In genomic region chr17:79998986-79999385, GRCm38 (mm10) we compare ENCODE assay signal across 20 mouse cellular contexts.
A peak's percentile ranks its signal among the peaks of the same experiment; 100 is the strongest.
DNase-seq lines count a peak whose midpoint lies in the region; ATAC-seq and TF ChIP-seq lines count a peak whose summit lies in the region.
"Had no signal": no experiment of that assay in that cellular context is flagged by ENCODE, and none has a peak within 500 bp of the region (broad histone marks: within the 10 kb centered on the region; RNA-seq: fewer than 3 reads in every experiment).

No protein-coding gene starts in this region.

- H3K36me3 ChIP-seq in embryonic facial prominence, embryonic 15.5 days: no peaks in the 10 kb centered on the region
- no peaks in the 10 kb centered on the region for H3K36me3 ChIP-seq in embryonic facial prominence, embryonic 10.5 days (replicated peaks)
- no peaks in the 10 kb centered on the region for H3K36me3 ChIP-seq in thymus, adult 2 months (ENCODE audit: control insufficient read depth, insufficient read depth, low read length)
- H3K36me3 ChIP-seq in hindbrain, embryonic 10.5 days: no peaks in the 10 kb centered on the region
- H3K36me3 ChIP-seq: forebrain, embryonic 15.5 days; hindbrain, embryonic 13.5 days; limb, embryonic 13.5 days had no signal

- H3K4me2 ChIP-seq in embryonic facial prominence, embryonic 15.5 days (replicated peaks): no peak overlapping the region
- H3K4me2 ChIP-seq: forebrain, embryonic 15.5 days; hindbrain, embryonic 13.5 days; limb, embryonic 13.5 days had no signal

- 57% methylated on average over 5 of the region's 5 CpGs for WGBS in embryonic facial prominence, embryonic 15.5 days
- WGBS in embryonic facial prominence, embryonic 10.5 days: 86% methylated on average over 5 of the region's 5 CpGs
- 93% methylated on average over 5 of the region's 5 CpGs for WGBS in thymus, adult 2 months
- WGBS in hindbrain, embryonic 10.5 days: 85% methylated on average over 5 of the region's 5 CpGs

- no peaks in the 10 kb centered on the region for H3K27me3 ChIP-seq in embryonic facial prominence, embryonic 15.5 days
- H3K27me3 ChIP-seq in embryonic facial prominence, embryonic 10.5 days (replicated peaks; ENCODE audit: low read depth, poor library complexity, severe bottlenecking): no peaks in the 10 kb centered on the region
- no peaks in the 10 kb centered on the region for H3K27me3 ChIP-seq in thymus, adult 2 months (ENCODE audit: control insufficient read depth, insufficient read depth, low read length)
- H3K27me3 ChIP-seq in hindbrain, embryonic 10.5 days (ENCODE audit: insufficient read depth, poor library complexity, severe bottlenecking): no peaks in the 10 kb centered on the region
- H3K27me3 ChIP-seq: forebrain, embryonic 15.5 days; hindbrain, embryonic 13.5 days; limb, embryonic 13.5 days had no signal

- no peak overlapping the region for H3K4me3 ChIP-seq in embryonic facial prominence, embryonic 15.5 days (replicated peaks)
- no peak overlapping the region for H3K4me3 ChIP-seq in embryonic facial prominence, embryonic 10.5 days
- no peak overlapping the region for H3K4me3 ChIP-seq in thymus, adult 2 months (ENCODE audit: control insufficient read depth, insufficient read depth, low read length)
- no peak overlapping the region for H3K4me3 ChIP-seq in gastrocnemius, adult 2 months
- no peak overlapping the region for H3K4me3 ChIP-seq in hindbrain, embryonic 10.5 days
- H3K4me3 ChIP-seq: erythroblast, embryonic 14.5 days; forebrain, embryonic 15.5 days; hindbrain, embryonic 13.5 days; layer of hippocampus, adult 2 months; left cerebral cortex, adult 2 months; limb, embryonic 13.5 days had no signal

- H3K4me1 ChIP-seq in embryonic facial prominence, embryonic 15.5 days: no peaks in the 10 kb centered on the region
- no peaks in the 10 kb centered on the region for H3K4me1 ChIP-seq in embryonic facial prominence, embryonic 10.5 days
- H3K4me1 ChIP-seq in thymus, adult 2 months (replicated peaks; ENCODE audit: control insufficient read depth, insufficient read depth, low read length): peaks cover 35% of the 10 kb centered on the region
- 0 out of 2 replicates have a peak, but pooled peaks cover 3% of the 10 kb centered on the region for H3K4me1 ChIP-seq in hindbrain, embryonic 10.5 days (replicated peaks)
- H3K4me1 ChIP-seq: forebrain, embryonic 15.5 days; hindbrain, embryonic 13.5 days had no signal

- H3K27ac ChIP-seq in embryonic facial prominence, embryonic 15.5 days (replicated peaks): no peak overlapping the region
- no peak overlapping the region for H3K27ac ChIP-seq in embryonic facial prominence, embryonic 10.5 days (replicated peaks)
- peak overlapping the region; percentile 98 for H3K27ac ChIP-seq in thymus, adult 2 months (ENCODE audit: control insufficient read depth, insufficient read depth, low read length)
- H3K27ac ChIP-seq in gastrocnemius, adult 2 months: peak overlapping the region; percentile 77
- no peak overlapping the region for H3K27ac ChIP-seq in hindbrain, embryonic 10.5 days
- H3K27ac ChIP-seq: forebrain, embryonic 15.5 days; hindbrain, embryonic 13.5 days; kidney, postnatal 0 days; layer of hippocampus, adult 2 months; left cerebral cortex, adult 2 months; limb, embryonic 13.5 days; stomach, postnatal 0 days had no signal

- no peak for TF ChIP-seq CTCF in thymus, adult 2 months (IDR thresholded peaks at IDR 0.05; ENCODE audit: borderline replicate concordance, control insufficient read depth, extremely low read depth, insufficient read depth, low read length, poor library complexity)
- TF ChIP-seq CTCF in gastrocnemius, adult 2 months (IDR thresholded peaks at IDR 0.05): peak; percentile 46

- H3K9me3 ChIP-seq in embryonic facial prominence, embryonic 15.5 days (replicated peaks): no peaks in the 10 kb centered on the region
- no peaks in the 10 kb centered on the region for H3K9me3 ChIP-seq in embryonic facial prominence, embryonic 10.5 days
- peaks cover 4% of the 10 kb centered on the region; the same call in 1 of the 2 replicates for H3K9me3 ChIP-seq in hindbrain, embryonic 10.5 days
- H3K9me3 ChIP-seq: forebrain, embryonic 15.5 days; hindbrain, embryonic 13.5 days; limb, embryonic 13.5 days had no signal

- intact Hi-C loops in gastrocnemius, adult 2 months (cut with DNase I): no loop called here

- ATAC-seq in embryonic facial prominence, embryonic 15.5 days (ENCODE audit: insufficient number of reproducible peaks, low FRiP score, low TSS enrichment, low read depth): 0 out of 2 replicates have a peak, but pooled peaks have one; percentile 24
- ATAC-seq: activated CD4-positive, CD25-positive, alpha-beta regulatory T cell, adult 4 months; forebrain, embryonic 15.5 days; Patski had no signal

- TF ChIP-seq POLR2A in thymus, adult 2 months (IDR thresholded peaks at IDR 0.05; ENCODE audit: control insufficient read depth, extremely low read depth, insufficient read depth, low read length, poor library complexity): no peak

- H3K9ac ChIP-seq in embryonic facial prominence, embryonic 15.5 days: no peak overlapping the region
- H3K9ac ChIP-seq: forebrain, embryonic 15.5 days; hindbrain, embryonic 13.5 days; limb, embryonic 13.5 days had no signal

- DNase-seq in embryonic facial prominence, embryonic 10.5 days (ENCODE audit: low spot score): no peak
- DNase-seq in thymus, adult 2 months: no peak
- DNase-seq in thymus, postnatal 0 days (ENCODE audit: low spot score): no peak
- peak; percentile 73 for DNase-seq in gastrocnemius, adult 2 months
- no peak for DNase-seq in hindbrain, embryonic 10.5 days (ENCODE audit: low spot score)
- DNase-seq in cerebellum, adult 9-11 months: no peak
- DNase-seq in cerebellum, adult 11 months: no peak
- DNase-seq: cerebellum, postnatal 25 days; right cerebral cortex, postnatal 14 days had no signal

Comparison
In these comparisons a context has a peak if more than half of its experiments do, and no peak if none do; other contexts are left out.
1. H3K27ac ChIP-seq: peak in thymus, adult 2 months (single experiment) and gastrocnemius, adult 2 months (single experiment); none in embryonic facial prominence, embryonic 15.5 days (single experiment), embryonic facial prominence, embryonic 10.5 days (single experiment) and hindbrain, embryonic 10.5 days (single experiment).